Mouse (Mus musculus): Measurements from ENCODE around the gene Nrf1.

DNA sequence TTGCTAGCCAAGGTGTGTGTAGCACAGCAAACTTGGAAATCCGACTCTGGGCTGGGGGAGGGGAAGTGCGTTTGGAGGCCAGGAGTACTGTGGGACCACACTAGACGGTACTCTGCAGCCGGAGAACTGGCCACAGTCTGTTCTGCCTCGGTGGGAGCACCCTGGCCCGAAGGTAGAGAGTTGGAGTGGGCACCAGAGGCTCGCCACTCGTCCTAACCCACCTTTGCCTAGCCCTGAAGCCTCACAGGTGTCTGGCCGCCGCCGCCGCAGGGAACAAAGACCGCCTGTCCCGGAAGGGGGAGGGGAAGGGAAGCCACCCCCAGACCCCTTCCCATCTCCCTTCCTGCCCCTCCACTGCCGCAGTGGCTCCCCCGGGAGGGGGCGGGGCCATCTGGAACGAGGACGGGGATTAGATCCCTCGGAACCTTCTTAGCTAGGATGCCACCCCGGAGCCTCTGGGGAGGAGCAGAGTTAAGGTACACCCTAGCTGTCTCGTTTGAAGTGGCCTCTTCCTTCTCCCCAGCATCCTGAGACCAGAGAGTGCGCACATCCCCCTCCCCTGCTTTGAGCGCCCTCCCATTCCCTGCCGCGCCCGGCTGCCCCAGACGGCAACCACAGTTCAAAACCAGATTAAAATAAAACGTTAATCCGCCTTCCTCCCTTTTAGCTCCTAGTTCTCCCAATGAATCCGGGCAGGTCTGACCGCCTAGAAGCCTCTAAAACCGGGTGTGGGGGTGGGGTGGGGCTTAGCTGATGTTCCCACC, 126.9 kb downstream of the Nrf1 start:
- no peak for TF ChIP-seq POLR2A (IDR thresholded peaks at IDR 0.05; ENCODE audit: insufficient read depth, low read length)
- no peak for TF ChIP-seq CTCF (IDR thresholded peaks at IDR 0.05; ENCODE audit: low read depth, low read length)

Measured in ES-Bruce4 (cell line).